Mouse (Mus musculus): ENCODE measurements around the gene Sergef. TPM values are rescaled to one million over a fixed set of nuclear protein-coding genes. Genes with fewer than 3 reads are reported as not detected.

Gene Sergef
- total RNA-seq, 2 experiments from 2014 or later = 47.3 to 54.1 TPM

GRCm38 (mm10) chr7:46513562-46513961 is 126.0 kb downstream of the Sergef start:
- peak; percentile 58 to 63 for DNase-seq (ENCODE audit: low spot score in 2 of 2)
- Histone ChIP-seq H3K27ac (peak overlapping the region; percentile 43; the same call in 1 of the 2 replicates), H3K4me3 (no peak overlapping the region)
- TF ChIP-seq CTCF (conservative IDR thresholded peaks at IDR 0.05) = no peak

GRCm38 (mm10) chr7:46512792-46513191 is 126.8 kb downstream of the Sergef start:
- Histone ChIP-seq H3K4me3 (no peak overlapping the region), H3K27ac (no peak overlapping the region)
- TF ChIP-seq CTCF (conservative IDR thresholded peaks at IDR 0.05) = no peak
- no peak for DNase-seq (ENCODE audit: low spot score in 2 of 2)

GRCm38 (mm10) chr7:46510806-46511205 is 128.8 kb downstream of the Sergef start:
- no peak for DNase-seq (ENCODE audit: low spot score in 2 of 2)
- 0 out of 2 replicates have a peak overlapping the region, but pooled peaks have one; percentile 78 for H3K27ac ChIP-seq
- no peak overlapping the region for H3K4me3 ChIP-seq
- no peak for TF ChIP-seq CTCF (conservative IDR thresholded peaks at IDR 0.05)

GRCm38 (mm10) chr7:46509391-46510310 is 130.0 kb downstream of the Sergef start:
- peak; percentile 38 to 51 for DNase-seq (ENCODE audit: low spot score in 2 of 2)
- H3K4me3 ChIP-seq = peak overlapping the region; percentile 46
- H3K27ac ChIP-seq = peak overlapping the region; percentile 78

GRCm38 (mm10) chr7:46508590-46509318 is 130.9 kb downstream of the Sergef start:
- no peak for TF ChIP-seq CTCF (conservative IDR thresholded peaks at IDR 0.05)
- H3K27ac ChIP-seq = peak overlapping the region; percentile 78
- no peak for DNase-seq (ENCODE audit: low spot score in 2 of 2)
- no peak overlapping the region for H3K4me3 ChIP-seq

More at GRCm38 (mm10) chr7:46509391-46510310, 130.0 kb downstream of the Sergef start:
- peak; percentile 55 for TF ChIP-seq CTCF (conservative IDR thresholded peaks at IDR 0.05)

- DNase-seq (ENCODE audit: low spot score in 2 of 2) = no peak
- TF ChIP-seq CTCF (conservative IDR thresholded peaks at IDR 0.05) = no peak
- Histone ChIP-seq H3K27ac (no peak overlapping the region), H3K4me3 (no peak overlapping the region)
Observed at GRCm38 (mm10) chr7:46504157-46504556, 135.4 kb downstream of the Sergef start.

- Histone ChIP-seq H3K27ac (no peak overlapping the region), H3K4me3 (no peak overlapping the region)
- TF ChIP-seq CTCF (conservative IDR thresholded peaks at IDR 0.05) = no peak
- DNase-seq (ENCODE audit: low spot score in 2 of 2) = no peak
Observed at GRCm38 (mm10) chr7:46502650-46503049, 137.0 kb downstream of the Sergef start.

GRCm38 (mm10) chr7:46501458-46501857 is 138.1 kb downstream of the Sergef start:
- DNase-seq (ENCODE audit: low spot score in 2 of 2) = no peak
- H3K4me3 ChIP-seq = no peak overlapping the region
- no peak for TF ChIP-seq CTCF (conservative IDR thresholded peaks at IDR 0.05)
- H3K27ac ChIP-seq = no peak overlapping the region

- no peak overlapping the region for H3K27ac ChIP-seq
- no peak overlapping the region for H3K4me3 ChIP-seq
- TF ChIP-seq CTCF (conservative IDR thresholded peaks at IDR 0.05) = no peak
- no peak for DNase-seq (ENCODE audit: low spot score in 2 of 2)
Observed at GRCm38 (mm10) chr7:46499561-46499960, 140.0 kb downstream of the Sergef start.

GRCm38 (mm10) chr7:46492134-46492678 is 147.4 kb downstream of the Sergef start:
- Histone ChIP-seq H3K27ac (no peak overlapping the region), H3K4me3 (no peak overlapping the region)
- no peak for TF ChIP-seq CTCF (conservative IDR thresholded peaks at IDR 0.05)
- DNase-seq (ENCODE audit: low spot score in 2 of 2) = no peak

GRCm38 (mm10) chr7:46487354-46487753 is 152.3 kb downstream of the Sergef start:
- no peak for TF ChIP-seq CTCF (conservative IDR thresholded peaks at IDR 0.05)
- no peak for DNase-seq (ENCODE audit: low spot score in 2 of 2)

GRCm38 (mm10) chr7:46486761-46487160 is 152.8 kb downstream of the Sergef start:
- TF ChIP-seq CTCF (conservative IDR thresholded peaks at IDR 0.05) = no peak
- DNase-seq (ENCODE audit: low spot score in 2 of 2) = no peak
- Histone ChIP-seq H3K27ac (no peak overlapping the region), H3K4me3 (no peak overlapping the region)

More at GRCm38 (mm10) chr7:46487354-46487753, 152.3 kb downstream of the Sergef start:
- no peak overlapping the region for H3K27ac ChIP-seq
- H3K4me3 ChIP-seq = no peak overlapping the region

GRCm38 (mm10) chr7:46484223-46484622 is 155.4 kb downstream of the Sergef start:
- no peak for TF ChIP-seq CTCF (conservative IDR thresholded peaks at IDR 0.05)
- Histone ChIP-seq H3K27ac (no peak overlapping the region), H3K4me3 (no peak overlapping the region)
- DNase-seq (ENCODE audit: low spot score in 2 of 2) = no peak

Measured in layer of hippocampus, adult 2 months (tissue).